Mouse (Mus musculus) thymus, adult 2 months (tissue): ENCODE measurements around the gene Tex12.

Experiments used
- CTCF ChIP-seq: fragments of 200-500 bp; IDR thresholded peaks from 2 replicates; pipeline ENCODE4 v1.5.1; 2012; ENCODE audit warnings: mild to moderate bottlenecking, control low read depth, low read length, moderate library complexity, borderline replicate concordance; ENCODE audit not compliant: control insufficient read depth, poor library complexity, insufficient read depth; ENCODE audit errors: extremely low read depth
- POLR2A ChIP-seq: fragments of 200-500 bp; IDR thresholded peaks from 2 replicates; pipeline ENCODE4 v1.6.1; 2012; ENCODE audit warnings: mild to moderate bottlenecking, low read length, control low read depth, moderate library complexity; ENCODE audit not compliant: control insufficient read depth, poor library complexity, insufficient read depth; ENCODE audit errors: extremely low read depth

- TF ChIP-seq POLR2A (no peak), CTCF (no peak)
Measured at GRCm38 (mm10) chr9:50565940-50566339, 4.8 kb upstream of the Tex12 start.
